ENCODE assay signal across 20 mouse cellular contexts in genomic region chr16:49873918-49874317, GRCm38 (mm10).
DNase-seq lines count a peak whose midpoint lies in the region; ATAC-seq and TF ChIP-seq lines count a peak whose summit lies in the region.
"Had no signal": no experiment of that assay in that cellular context is flagged by ENCODE, and none has a peak within 500 bp of the region (broad histone marks: within the 10 kb centered on the region; RNA-seq: fewer than 3 reads in every experiment).

No protein-coding gene starts in this region.

- no peak for DNase-seq in heart, adult 2 months
- no peak for DNase-seq in heart, postnatal 25 days (ENCODE audit: low spot score)
- no peak for DNase-seq in liver, postnatal 0 days
- no peak for DNase-seq in liver, embryonic 11.5 days (ENCODE audit: low spot score)
- DNase-seq in lung, postnatal 0 days (ENCODE audit: low spot score), result peak; percentile 34
- no peak for DNase-seq in lung, postnatal 25 days (ENCODE audit: low spot score)
- DNase-seq in gastrocnemius, postnatal 10 days, result no peak
- DNase-seq: adrenal gland, postnatal 10 days; B cell, adult 2 months; cerebellum, adult 11 months; cerebellum, adult 8-10 months; cerebellum, postnatal 14 days; heart, postnatal 4 days had no signal

- no peaks in the 10 kb centered on the region for H3K27me3 ChIP-seq in heart, adult 2 months (ENCODE audit: control insufficient read depth, insufficient read depth, low read length)
- no peaks in the 10 kb centered on the region for H3K27me3 ChIP-seq in liver, postnatal 0 days (ENCODE audit: insufficient read depth, low read length)
- no peaks in the 10 kb centered on the region for H3K27me3 ChIP-seq in liver, embryonic 11.5 days (replicated peaks; ENCODE audit: control insufficient read depth, insufficient read depth, low read length)
- no peaks in the 10 kb centered on the region for H3K27me3 ChIP-seq in lung, postnatal 0 days (replicated peaks; ENCODE audit: insufficient read depth, low read length)
- H3K27me3 ChIP-seq: embryonic facial prominence, embryonic 12.5 days; forebrain, embryonic 15.5 days; heart, embryonic 13.5 days; hindbrain, embryonic 12.5 days had no signal

- peak overlapping the region; percentile 16 for H3K27ac ChIP-seq in heart, adult 2 months
- 0 out of 2 replicates have a peak overlapping the region, but pooled peaks have one; percentile 23 for H3K27ac ChIP-seq in liver, postnatal 0 days (ENCODE audit: low read depth)
- H3K27ac ChIP-seq in liver, embryonic 11.5 days (ENCODE audit: low read depth, low read length), result no peak overlapping the region
- H3K27ac ChIP-seq in lung, postnatal 0 days (ENCODE audit: low read length), result no peak overlapping the region
- H3K27ac ChIP-seq: embryonic facial prominence, embryonic 12.5 days; forebrain, embryonic 15.5 days; heart, embryonic 13.5 days; hindbrain, embryonic 12.5 days had no signal

- 10% methylated on average over 2 of the region's 2 CpGs for WGBS in heart, adult 2 months
- 23% methylated on average over 2 of the region's 2 CpGs for WGBS in liver, postnatal 0 days (ENCODE audit: insufficient replicate concordance)
- WGBS in liver, embryonic 11.5 days, result 67% methylated on average over 2 of the region's 2 CpGs
- WGBS in lung, postnatal 0 days, result 33% methylated on average over 2 of the region's 2 CpGs

- H3K79me2 ChIP-seq in heart, adult 2 months (replicated peaks; ENCODE audit: control insufficient read depth, insufficient read depth, low read length), result peaks cover 11% of the 10 kb centered on the region

- H3K9me3 ChIP-seq in liver, postnatal 0 days (ENCODE audit: low read length), result no peaks in the 10 kb centered on the region
- H3K9me3 ChIP-seq in liver, embryonic 11.5 days (ENCODE audit: control insufficient read depth, low read length), result no peaks in the 10 kb centered on the region
- no peaks in the 10 kb centered on the region for H3K9me3 ChIP-seq in lung, postnatal 0 days (ENCODE audit: low read length)
- H3K9me3 ChIP-seq: embryonic facial prominence, embryonic 12.5 days; forebrain, embryonic 15.5 days; G1E; heart, embryonic 13.5 days; hindbrain, embryonic 12.5 days had no signal

- H3K4me2 ChIP-seq in liver, postnatal 0 days (ENCODE audit: low read depth, low read length), result 0 out of 2 replicates have a peak overlapping the region, but pooled peaks have one; percentile 0
- no peak overlapping the region for H3K4me2 ChIP-seq in liver, embryonic 11.5 days
- H3K4me2 ChIP-seq in lung, postnatal 0 days (replicated peaks; ENCODE audit: low read depth, low read length), result no peak overlapping the region
- H3K4me2 ChIP-seq: embryonic facial prominence, embryonic 12.5 days; forebrain, embryonic 15.5 days; heart, embryonic 13.5 days; hindbrain, embryonic 12.5 days had no signal

- H3K36me3 ChIP-seq in heart, adult 2 months (ENCODE audit: control insufficient read depth, insufficient read depth, low read length), result peaks cover 36% of the 10 kb centered on the region
- H3K36me3 ChIP-seq in liver, postnatal 0 days (replicated peaks; ENCODE audit: insufficient read depth, low read length), result peaks cover 71% of the 10 kb centered on the region
- H3K36me3 ChIP-seq in liver, embryonic 11.5 days (ENCODE audit: control insufficient read depth, insufficient read depth, low read length), result peaks cover 9% of the 10 kb centered on the region; the same call in 1 of the 2 replicates
- peaks cover 3% of the 10 kb centered on the region for H3K36me3 ChIP-seq in lung, postnatal 0 days (ENCODE audit: insufficient read depth, low read length)

- H3K9ac ChIP-seq in heart, adult 2 months (ENCODE audit: low read depth, low read length), result no peak overlapping the region
- no peak overlapping the region for H3K9ac ChIP-seq in liver, postnatal 0 days (replicated peaks)
- no peak overlapping the region for H3K9ac ChIP-seq in liver, embryonic 11.5 days (ENCODE audit: low read depth, low read length)
- H3K9ac ChIP-seq in lung, postnatal 0 days (replicated peaks; ENCODE audit: low read depth), result no peak overlapping the region
- H3K9ac ChIP-seq: embryonic facial prominence, embryonic 12.5 days; forebrain, embryonic 15.5 days; heart, embryonic 13.5 days; hindbrain, embryonic 12.5 days had no signal

- ATAC-seq in liver, postnatal 0 days, result no peak
- ATAC-seq in liver, embryonic 11.5 days (replicated peaks; ENCODE audit: low FRiP score), result no peak
- ATAC-seq in lung, postnatal 0 days, result peak; percentile 30; the same call in 1 of the 2 replicates
- ATAC-seq in megakaryocyte-erythroid progenitor cell, adult 5-6 weeks (replicated peaks; ENCODE audit: low FRiP score, low TSS enrichment, poor library complexity, severe bottlenecking), result 0 out of 2 replicates have a peak, but pooled peaks have one; percentile 38
- ATAC-seq: CD4-positive, CD25-positive, alpha-beta regulatory T cell, adult 4 months; forebrain, embryonic 15.5 days had no signal

- no peak for TF ChIP-seq EP300 in heart, adult 2 months (IDR thresholded peaks at IDR 0.05; ENCODE audit: insufficient read depth, low read depth, low read length)
- no peak for TF ChIP-seq EP300 in liver, postnatal 0 days (IDR thresholded peaks at IDR 0.05; ENCODE audit: low read depth)
- peak; percentile 85 for TF ChIP-seq EP300 in lung, postnatal 0 days (IDR thresholded peaks at IDR 0.05)

- peaks cover 17% of the 10 kb centered on the region for H3K4me1 ChIP-seq in heart, adult 2 months (ENCODE audit: control insufficient read depth, insufficient read depth, low read length)
- H3K4me1 ChIP-seq in liver, postnatal 0 days (ENCODE audit: insufficient read depth), result peaks cover 16% of the 10 kb centered on the region
- H3K4me1 ChIP-seq in liver, embryonic 11.5 days (replicated peaks; ENCODE audit: control insufficient read depth, insufficient read depth, low read length), result peaks cover 15% of the 10 kb centered on the region
- no peaks in the 10 kb centered on the region; the same call in 1 of the 2 replicates for H3K4me1 ChIP-seq in lung, postnatal 0 days (ENCODE audit: insufficient read depth, low read depth, low read length)
- H3K4me1 ChIP-seq: embryonic facial prominence, embryonic 12.5 days; forebrain, embryonic 15.5 days; hindbrain, embryonic 12.5 days had no signal

- intact Hi-C loops in heart, adult 2 months (cut with DNase I), result no loop called here
- intact Hi-C loops in heart, postnatal 25 days (cut with DNase I), result loop anchor here (5.0 kb wide), 1 partner anchor 33 kb away; no protein-coding TSS in a partner anchor

- no peak for TF ChIP-seq CTCF in heart, adult 2 months (IDR thresholded peaks at IDR 0.05)
- TF ChIP-seq CTCF in liver, postnatal 0 days (IDR thresholded peaks at IDR 0.05; ENCODE audit: low read depth), result no peak
- no peak for TF ChIP-seq CTCF in lung, postnatal 0 days (IDR thresholded peaks at IDR 0.05)

- no peak for TF ChIP-seq POLR2A in heart, adult 2 months (IDR thresholded peaks at IDR 0.05; ENCODE audit: insufficient read depth, low read depth, low read length)

- H3K4me3 ChIP-seq in heart, adult 2 months, result no peak overlapping the region
- no peak overlapping the region for H3K4me3 ChIP-seq in liver, postnatal 0 days (ENCODE audit: low read depth, low read length)
- no peak overlapping the region for H3K4me3 ChIP-seq in liver, embryonic 11.5 days (ENCODE audit: low read depth, low read length)
- H3K4me3 ChIP-seq in lung, postnatal 0 days (ENCODE audit: low read depth, low read length), result no peak overlapping the region
- H3K4me3 ChIP-seq: embryonic facial prominence, embryonic 12.5 days; forebrain, embryonic 15.5 days; heart, embryonic 13.5 days; hindbrain, embryonic 12.5 days had no signal

Comparison
In these comparisons a context has a peak if more than half of its experiments do, and no peak if none do; other contexts are left out.
1. H3K27ac ChIP-seq: peak in heart, adult 2 months (single experiment) and liver, postnatal 0 days (single experiment); none in liver, embryonic 11.5 days (single experiment) and lung, postnatal 0 days (single experiment).
2. ATAC-seq: peak in lung, postnatal 0 days (single experiment) and megakaryocyte-erythroid progenitor cell, adult 5-6 weeks (single experiment); none in liver, postnatal 0 days (single experiment) and liver, embryonic 11.5 days (single experiment).